Mouse (Mus musculus): Measurements from ENCODE around the gene Pskh1. TPM values are rescaled to one million over a fixed set of nuclear protein-coding genes. Genes with fewer than 3 reads are reported as not detected.

Gene Pskh1
- polyA plus RNA-seq, 1 experiment from 2014 or later: 13.1 TPM

GRCm38 (mm10) chr8:105859314-105859713 is 40.9 kb upstream of the Pskh1 start:
- no peak for ATAC-seq
- H3K9ac ChIP-seq: peak overlapping the region; percentile 96
- peak overlapping the region; percentile 95 for H3K27ac ChIP-seq
- no peaks in the 10 kb centered on the region for H3K9me3 ChIP-seq (replicated peaks)
- peak overlapping the region; percentile 97 for H3K4me3 ChIP-seq
- 17% methylated on average over 5 of the region's 5 CpGs for whole genome bisulfite sequencing (ENCODE audit: insufficient replicate concordance)
- H3K4me1 ChIP-seq: peaks cover 83% of the 10 kb centered on the region
- H3K36me3 ChIP-seq: peaks cover 30% of the 10 kb centered on the region
- H3K4me2 ChIP-seq: peak overlapping the region; percentile 98
- H3K27me3 ChIP-seq (replicated peaks): no peaks in the 10 kb centered on the region

- peak within 1 kb of the TSS; percentile 95 for H3K27ac ChIP-seq
- peaks cover 39% of the 10 kb centered on the region for H3K36me3 ChIP-seq
- 2% methylated on average over 59 of the region's 59 CpGs for WGBS (ENCODE audit: insufficient replicate concordance)
- peak within 1 kb of the TSS; percentile 98 for H3K4me2 ChIP-seq
- H3K9me3 ChIP-seq (replicated peaks): no peaks in the 10 kb centered on the region
- peak within 1 kb of the TSS; percentile 97 for H3K4me3 ChIP-seq
- peak within 1 kb of the TSS; percentile 96 for H3K9ac ChIP-seq
- no peaks in the 10 kb centered on the region for H3K27me3 ChIP-seq (replicated peaks)
- peak; percentile 96 for ATAC-seq
- H3K4me1 ChIP-seq: peaks cover 88% of the 10 kb centered on the region
Observed at GRCm38 (mm10) chr8:105860143-105860981, 39.9 kb upstream of the Pskh1 start, which contains the start of gene Nutf2. Nutf2 (plus strand) TSS chr8:105860580.

GRCm38 (mm10) chr8:105861951-105862350 is 38.3 kb upstream of the Pskh1 start:
- 0% methylated on average over 1 of the region's 1 CpGs for WGBS (ENCODE audit: insufficient replicate concordance)
- peaks cover 88% of the 10 kb centered on the region for H3K4me1 ChIP-seq

GRCm38 (mm10) chr8:105866364-105867029 is 33.7 kb upstream of the Pskh1 start:
- H3K4me1 ChIP-seq: peaks cover 76% of the 10 kb centered on the region
- peak; percentile 47; the same call in 1 of the 2 replicates for ATAC-seq

More at GRCm38 (mm10) chr8:105861951-105862350, 38.3 kb upstream of the Pskh1 start:
- Histone ChIP-seq H3K4me3 (peak overlapping the region; percentile 97), H3K4me2 (peak overlapping the region; percentile 98), H3K9me3 (replicated peaks) (no peaks in the 10 kb centered on the region), H3K36me3 (peaks cover 55% of the 10 kb centered on the region), H3K27me3 (replicated peaks) (no peaks in the 10 kb centered on the region), H3K27ac (peak overlapping the region; percentile 95), H3K9ac (peak overlapping the region; percentile 96)
- ATAC-seq: no peak

GRCm38 (mm10) chr8:105874301-105874700 is 25.9 kb upstream of the Pskh1 start:
- ATAC-seq: no peak
- Histone ChIP-seq H3K4me2 (no peak overlapping the region), H3K9ac (no peak overlapping the region), H3K9me3 (replicated peaks) (no peaks in the 10 kb centered on the region), H3K36me3 (peaks cover 94% of the 10 kb centered on the region), H3K27me3 (replicated peaks) (no peaks in the 10 kb centered on the region), H3K27ac (no peak overlapping the region; the same call in 1 of the 2 replicates), H3K4me1 (peaks cover 20% of the 10 kb centered on the region), H3K4me3 (no peak overlapping the region)
- WGBS (ENCODE audit: insufficient replicate concordance): 86% methylated on average over 6 of the region's 6 CpGs

More at GRCm38 (mm10) chr8:105866364-105867029, 33.7 kb upstream of the Pskh1 start:
- Histone ChIP-seq H3K9ac (peak overlapping the region; percentile 7; the same call in 1 of the 2 replicates), H3K27ac (peak overlapping the region; percentile 59), H3K36me3 (peaks cover 87% of the 10 kb centered on the region), H3K4me3 (no peak overlapping the region), H3K27me3 (replicated peaks) (no peaks in the 10 kb centered on the region), H3K9me3 (replicated peaks) (no peaks in the 10 kb centered on the region), H3K4me2 (no peak overlapping the region)
- WGBS (ENCODE audit: insufficient replicate concordance): 39% methylated on average over 6 of the region's 6 CpGs

GRCm38 (mm10) chr8:105880754-105881520 is 19.3 kb upstream of the Pskh1 start, which contains the start of gene Edc4:
Edc4 (plus strand) TSS chr8:105880881.
- Histone ChIP-seq H3K9ac (peak within 1 kb of the TSS; percentile 91), H3K4me1 (peaks cover 26% of the 10 kb centered on the region), H3K27me3 (replicated peaks) (no peaks in the 10 kb centered on the region), H3K4me2 (peak within 1 kb of the TSS; percentile 85), H3K36me3 (peaks cover 60% of the 10 kb centered on the region), H3K9me3 (replicated peaks) (no peaks in the 10 kb centered on the region), H3K27ac (peak within 1 kb of the TSS; percentile 76), H3K4me3 (peak within 1 kb of the TSS; percentile 92)
- 1% methylated on average over 45 of the region's 45 CpGs for WGBS (ENCODE audit: insufficient replicate concordance)
- peak; percentile 87 for ATAC-seq

- H3K27ac ChIP-seq: no peak overlapping the region
- ATAC-seq: no peak
- H3K4me3 ChIP-seq: no peak overlapping the region
- H3K4me2 ChIP-seq: no peak overlapping the region
- no peaks in the 10 kb centered on the region for H3K9me3 ChIP-seq (replicated peaks)
- no peaks in the 10 kb centered on the region for H3K27me3 ChIP-seq (replicated peaks)
- peaks cover 98% of the 10 kb centered on the region for H3K36me3 ChIP-seq
- 84% methylated on average over 12 of the region's 12 CpGs for WGBS (ENCODE audit: insufficient replicate concordance)
- peaks cover 6% of the 10 kb centered on the region for H3K4me1 ChIP-seq
- no peak overlapping the region for H3K9ac ChIP-seq
Observed at GRCm38 (mm10) chr8:105889756-105890465, 10.3 kb upstream of the Pskh1 start.

GRCm38 (mm10) chr8:105890870-105891269 is 9.4 kb upstream of the Pskh1 start:
- Histone ChIP-seq H3K27ac (no peak overlapping the region), H3K9ac (no peak overlapping the region), H3K27me3 (replicated peaks) (no peaks in the 10 kb centered on the region), H3K4me1 (peaks cover 6% of the 10 kb centered on the region), H3K4me3 (no peak overlapping the region), H3K36me3 (peaks cover 88% of the 10 kb centered on the region), H3K4me2 (no peak overlapping the region), H3K9me3 (replicated peaks) (no peaks in the 10 kb centered on the region)
- no peak for ATAC-seq
- WGBS (ENCODE audit: insufficient replicate concordance): 86% methylated on average over 6 of the region's 6 CpGs

GRCm38 (mm10) chr8:105892432-105892831 is 7.8 kb upstream of the Pskh1 start:
- no peak for ATAC-seq
- H3K4me1 ChIP-seq: peaks cover 6% of the 10 kb centered on the region
- H3K27me3 ChIP-seq (replicated peaks): no peaks in the 10 kb centered on the region
- H3K9me3 ChIP-seq (replicated peaks): no peaks in the 10 kb centered on the region
- H3K4me3 ChIP-seq: no peak overlapping the region
- 79% methylated on average over 6 of the region's 6 CpGs for WGBS (ENCODE audit: insufficient replicate concordance)
- peaks cover 72% of the 10 kb centered on the region for H3K36me3 ChIP-seq
- no peak overlapping the region for H3K4me2 ChIP-seq
- H3K27ac ChIP-seq: no peak overlapping the region
- no peak overlapping the region for H3K9ac ChIP-seq

GRCm38 (mm10) chr8:105893339-105893738 is 6.9 kb upstream of the Pskh1 start, which contains the start of gene Nrn1l:
Nrn1l (plus strand) TSS chr8:105893567.
- Histone ChIP-seq H3K9me3 (replicated peaks) (no peaks in the 10 kb centered on the region), H3K27ac (no peak within 1 kb of the TSS), H3K4me1 (peaks cover 6% of the 10 kb centered on the region), H3K36me3 (peaks cover 63% of the 10 kb centered on the region), H3K9ac (no peak within 1 kb of the TSS), H3K27me3 (replicated peaks) (no peaks in the 10 kb centered on the region), H3K4me3 (no peak within 1 kb of the TSS), H3K4me2 (no peak within 1 kb of the TSS)
- WGBS (ENCODE audit: insufficient replicate concordance): 31% methylated on average over 11 of the region's 11 CpGs
- ATAC-seq: peak; percentile 65; the same call in 1 of the 2 replicates

All from liver, embryonic 12.5 days (tissue).